Mouse (Mus musculus) layer of hippocampus, adult 2 months (tissue): Measurements from ENCODE around the gene Hmcn2. TPM values are rescaled to one million over a fixed set of nuclear protein-coding genes. Genes with fewer than 3 reads are reported as not detected.

ENCODE experiments used
- DNase-seq, 2 experiments: peaks; one replicate each; pipeline ENCODE4 v3.0.0; 2022; ENCODE audit warnings: low spot score in 2 of 2
- H3K27ac ChIP-seq: fragments of 200-600 bp; 2 replicates; pipeline ENCODE4 v1.8.1; 2022
- H3K4me3 ChIP-seq: fragments of 200-600 bp; 2 replicates; pipeline ENCODE4 v1.8.1; 2022; ENCODE audit warnings: mild to moderate bottlenecking
- CTCF ChIP-seq: fragments of 200-600 bp; conservative IDR thresholded peaks from 2 replicates; pipeline ENCODE4 v1.8.1; 2022; ENCODE audit warnings: antibody characterized with exemption, mild to moderate bottlenecking, moderate library complexity
- total RNA-seq, 2 experiments: library from RNA; stranded (reverse); gene quantifications; 2 replicates each; pipeline ENCODE4 v1.2.3; 2021

The Hmcn2 gene
- total RNA-seq, 2 experiments from 2014 or later, result 0.32 to 0.51 TPM

GRCm38 (mm10) chr2:31439576-31439975, 125.4 kb downstream of the Hmcn2 start:
- Histone ChIP-seq H3K27ac (no peak overlapping the region), H3K4me3 (no peak overlapping the region)
- no peak for TF ChIP-seq CTCF
- no peak for DNase-seq

- H3K4me3 ChIP-seq, result no peak overlapping the region
- TF ChIP-seq CTCF, result no peak
- DNase-seq, result peak; percentile 64 to 76
- H3K27ac ChIP-seq, result peak overlapping the region; percentile 75
Measured at GRCm38 (mm10) chr2:31442480-31443160, 128.4 kb downstream of the Hmcn2 start.

DNA sequence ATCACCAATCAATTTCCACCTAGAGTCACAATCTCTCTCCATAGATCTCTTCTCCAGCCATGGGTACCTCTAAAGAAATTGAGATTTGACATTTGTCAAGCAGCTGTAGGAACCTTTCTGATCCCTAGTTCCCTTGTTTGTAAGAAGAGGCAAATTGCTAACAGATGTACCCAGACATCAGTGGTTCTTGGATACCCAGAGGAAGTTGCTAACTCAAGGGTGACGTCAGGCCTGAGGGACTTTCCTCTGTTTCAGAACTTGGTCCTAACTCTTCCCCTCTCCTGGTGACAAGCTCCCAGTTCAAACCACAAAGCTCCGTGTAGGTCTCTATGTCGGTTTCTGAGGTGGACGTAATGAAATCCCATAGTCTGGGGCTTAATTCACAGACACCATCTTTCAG, 131.8 kb downstream of the Hmcn2 start:
- DNase-seq, result no peak
- Histone ChIP-seq H3K27ac (no peak overlapping the region), H3K4me3 (no peak overlapping the region)
- no peak for TF ChIP-seq CTCF

- no peak overlapping the region for H3K4me3 ChIP-seq
- TF ChIP-seq CTCF, result no peak
Measured at GRCm38 (mm10) chr2:31446456-31446855, 132.2 kb downstream of the Hmcn2 start.

DNA sequence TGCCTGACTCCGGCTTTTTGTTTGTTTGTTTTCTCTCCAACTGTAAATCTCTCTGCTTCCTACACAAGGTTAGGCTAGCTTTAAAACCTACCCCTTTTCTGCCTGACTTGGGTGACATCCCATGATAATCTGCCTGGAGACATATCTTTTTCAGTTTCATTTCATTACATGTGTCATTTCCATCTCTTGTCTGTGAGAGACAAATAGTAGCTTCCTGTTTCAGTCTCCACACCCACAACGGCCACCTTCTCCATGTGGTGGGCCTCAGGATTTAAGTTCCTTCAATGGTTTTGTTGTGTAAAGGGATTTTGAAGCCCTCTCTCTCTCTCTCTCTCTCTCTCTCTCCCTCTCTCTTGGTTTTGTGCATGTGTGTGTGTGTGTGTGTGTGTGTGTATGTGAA, 133.3 kb downstream of the Hmcn2 start:
- no peak overlapping the region for H3K27ac ChIP-seq
- TF ChIP-seq CTCF, result no peak
- H3K4me3 ChIP-seq, result no peak overlapping the region
- no peak for DNase-seq

More at GRCm38 (mm10) chr2:31446456-31446855, 132.2 kb downstream of the Hmcn2 start:
- no peak overlapping the region for H3K27ac ChIP-seq
- DNase-seq, result no peak

DNA sequence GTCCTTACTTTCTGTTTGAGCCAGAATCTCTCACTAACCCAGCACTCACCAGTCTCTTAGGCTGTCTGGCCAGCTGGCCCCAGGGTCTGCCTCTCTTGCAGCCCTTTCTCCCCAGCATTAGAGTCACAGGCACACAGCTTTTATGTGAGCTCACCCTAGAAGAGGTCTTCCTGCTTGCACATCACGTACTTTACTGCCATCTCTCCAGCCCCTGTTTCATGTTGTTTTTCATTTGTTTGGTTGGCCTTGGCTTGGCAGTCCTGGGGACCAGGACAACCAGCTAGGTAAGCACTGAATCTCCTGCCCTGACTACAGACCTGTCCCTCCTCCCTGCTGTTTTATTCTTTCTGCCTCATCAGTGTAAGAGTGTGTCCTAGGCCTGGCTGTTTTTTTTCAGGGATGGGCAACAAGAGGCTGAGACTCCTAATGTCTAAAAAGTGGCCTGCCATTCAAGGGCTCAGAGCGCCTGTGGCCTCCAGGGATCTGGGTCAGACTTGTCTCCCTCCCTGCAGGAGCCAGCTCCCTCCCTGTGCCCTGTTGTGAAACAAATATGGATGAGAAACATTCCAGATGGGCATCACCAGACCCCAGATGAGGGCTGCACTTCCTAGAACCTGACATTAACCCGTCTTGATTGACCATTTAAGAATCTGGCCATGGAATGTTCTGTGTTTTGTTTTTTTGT, 134.7 kb downstream of the Hmcn2 start:
- peak overlapping the region; percentile 75 for H3K27ac ChIP-seq
- DNase-seq, result no peak
- no peak overlapping the region for H3K4me3 ChIP-seq
- no peak for TF ChIP-seq CTCF

GRCm38 (mm10) chr2:31449441-31449815, 135.2 kb downstream of the Hmcn2 start:
- Histone ChIP-seq H3K4me3 (no peak overlapping the region), H3K27ac (peak overlapping the region; percentile 75; the same call in 1 of the 2 replicates)
- no peak for TF ChIP-seq CTCF
- DNase-seq, result peak; percentile 29 to 72

DNA sequence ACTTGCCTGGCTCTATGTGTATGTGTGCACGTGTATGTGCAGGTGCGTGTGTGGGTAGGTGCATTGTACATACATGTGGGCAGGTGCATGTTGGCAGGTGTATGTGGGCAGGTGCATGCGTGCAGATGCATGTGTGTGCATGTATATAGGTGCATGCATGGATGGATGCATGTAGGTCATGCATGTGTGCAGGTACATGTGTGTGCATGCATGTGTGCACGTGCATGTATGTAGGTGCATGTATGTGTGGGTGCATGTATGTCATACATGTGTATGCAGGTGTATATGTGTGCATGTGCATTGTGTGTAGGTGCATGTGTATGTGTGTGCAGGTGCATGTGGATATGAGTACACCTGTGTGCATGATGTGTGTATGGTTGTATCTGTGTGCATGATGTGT, 135.7 kb downstream of the Hmcn2 start:
- Histone ChIP-seq H3K4me3 (no peak overlapping the region), H3K27ac (no peak overlapping the region)
- no peak for DNase-seq
- TF ChIP-seq CTCF, result no peak

DNA sequence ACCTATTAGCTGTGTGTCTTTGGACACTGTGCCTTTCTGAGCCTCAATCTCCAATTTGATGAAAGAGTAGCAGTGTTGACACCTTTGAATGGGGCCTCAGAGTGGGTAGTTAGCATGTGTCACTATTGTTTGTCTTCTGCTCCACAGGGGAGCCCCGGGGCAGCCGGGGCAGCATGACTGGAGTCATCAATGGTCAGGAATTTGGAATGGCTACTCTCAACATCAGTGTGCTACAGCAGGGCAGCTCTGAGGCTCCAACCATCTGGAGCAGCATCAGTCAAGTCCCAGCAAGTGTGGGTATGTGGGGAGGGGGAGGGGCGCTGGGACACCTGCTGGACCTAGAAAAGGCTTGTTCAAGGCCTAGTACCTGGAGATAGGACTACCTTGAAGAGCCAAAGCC, 136.4 kb downstream of the Hmcn2 start:
- TF ChIP-seq CTCF, result no peak
- Histone ChIP-seq H3K4me3 (no peak overlapping the region), H3K27ac (no peak overlapping the region)
- DNase-seq, result no peak

GRCm38 (mm10) chr2:31451530-31451929, 137.3 kb downstream of the Hmcn2 start:
- Histone ChIP-seq H3K27ac (no peak overlapping the region), H3K4me3 (no peak overlapping the region)
- TF ChIP-seq CTCF, result no peak
- DNase-seq, result no peak

DNA sequence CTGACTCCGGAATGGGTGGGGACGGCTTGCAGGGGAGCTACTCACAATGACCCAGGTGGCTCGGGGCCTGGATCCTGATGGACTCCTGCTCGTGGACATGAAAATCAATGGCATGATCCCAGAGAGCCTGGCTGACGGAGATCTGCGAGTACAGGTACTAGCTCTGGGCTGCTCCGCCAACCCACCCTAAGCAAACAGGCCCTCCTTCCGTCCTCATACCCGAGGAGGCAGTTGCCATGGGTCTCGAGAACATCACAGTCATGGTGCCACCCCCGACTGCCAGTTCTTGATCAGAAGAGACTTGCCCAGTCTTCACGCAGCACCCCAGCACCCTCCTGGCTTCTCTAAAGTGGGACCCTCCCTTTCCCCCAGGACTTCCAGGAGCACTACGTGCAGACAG, 138.8 kb downstream of the Hmcn2 start:
- Histone ChIP-seq H3K27ac (no peak overlapping the region), H3K4me3 (no peak overlapping the region)
- DNase-seq, result no peak
- no peak for TF ChIP-seq CTCF

GRCm38 (mm10) chr2:31453559-31454177, 139.5 kb downstream of the Hmcn2 start:
- TF ChIP-seq CTCF, result no peak
- no peak overlapping the region for H3K4me3 ChIP-seq
- DNase-seq, result no peak
- no peak overlapping the region for H3K27ac ChIP-seq

DNA sequence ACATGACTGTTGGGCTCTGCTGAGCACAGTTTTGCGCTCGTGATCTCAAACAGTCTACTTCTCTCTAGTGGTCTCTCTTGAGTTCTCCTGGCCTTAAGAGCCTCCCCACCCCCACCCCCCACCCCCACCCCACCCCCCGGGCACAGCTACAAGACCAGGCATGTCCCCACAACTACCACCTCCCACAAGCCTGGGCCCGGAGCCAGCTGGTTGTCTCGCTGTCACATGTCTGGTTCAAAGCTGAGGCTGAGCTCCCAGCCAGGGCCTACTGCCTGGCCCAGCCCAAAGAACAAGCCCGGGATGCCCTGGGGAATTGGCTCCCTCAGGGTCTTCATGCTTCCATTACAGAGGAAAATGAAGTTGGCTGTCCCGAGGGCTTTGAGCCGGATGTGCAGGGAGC, 140.1 kb downstream of the Hmcn2 start:
- no peak for TF ChIP-seq CTCF
- H3K27ac ChIP-seq, result no peak overlapping the region
- DNase-seq, result peak; percentile 33 to 51
- no peak overlapping the region for H3K4me3 ChIP-seq

DNA sequence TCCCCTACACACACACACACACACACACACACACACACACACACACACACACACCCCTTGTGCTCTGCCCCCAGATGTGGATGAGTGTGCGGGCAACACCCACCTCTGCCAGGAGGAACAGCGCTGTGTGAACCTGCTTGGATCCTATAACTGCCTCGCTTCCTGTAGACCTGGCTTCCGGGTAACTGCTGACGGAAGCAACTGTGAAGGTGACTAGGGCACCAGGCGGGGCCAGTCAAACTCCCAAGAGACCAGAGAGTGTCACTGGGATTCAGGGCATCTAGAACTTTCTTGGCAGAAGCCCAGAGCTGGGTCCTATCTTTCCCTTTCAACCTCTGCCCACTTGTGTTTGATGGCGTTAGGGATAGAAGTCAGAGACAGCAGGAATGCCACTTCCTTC, 141.2 kb downstream of the Hmcn2 start:
- H3K4me3 ChIP-seq, result no peak overlapping the region
- no peak for TF ChIP-seq CTCF
- no peak overlapping the region for H3K27ac ChIP-seq
- DNase-seq, result no peak
